16 mouse cellular contexts compared by ENCODE assay signal in genomic region chr4:119967636-119968035, GRCm38 (mm10).
DNase-seq lines count a peak whose midpoint lies in the region; ATAC-seq and TF ChIP-seq lines count a peak whose summit lies in the region.
"Had no signal": no experiment of that assay in that cellular context is flagged by ENCODE, and none has a peak within 500 bp of the region (broad histone marks: within the 10 kb centered on the region; RNA-seq: fewer than 3 reads in every experiment).

No protein-coding gene starts in this region.

- peaks cover 57% of the 10 kb centered on the region for H3K4me1 ChIP-seq in cerebellum, adult 2 months (ENCODE audit: control insufficient read depth, insufficient read depth, low read length)
- H3K4me1 ChIP-seq in heart, embryonic 15.5 days (replicated peaks), result peaks cover 53% of the 10 kb centered on the region

- no peaks in the 10 kb centered on the region for H3K27me3 ChIP-seq in cerebellum, adult 2 months (ENCODE audit: control insufficient read depth, insufficient read depth, low read length)
- peaks cover 17% of the 10 kb centered on the region for H3K27me3 ChIP-seq in heart, embryonic 15.5 days
- H3K27me3 ChIP-seq: liver, embryonic 15.5 days had no signal

- ATAC-seq in heart, embryonic 15.5 days (replicated peaks; ENCODE audit: insufficient number of reproducible peaks, insufficient read depth, low FRiP score, low read depth), result no peak
- ATAC-seq: CD4-positive, CD25-positive, alpha-beta regulatory T cell, adult 4 months had no signal

- H3K9ac ChIP-seq in heart, embryonic 15.5 days, result no peak overlapping the region
- H3K9ac ChIP-seq: hindbrain, embryonic 12.5 days; liver, embryonic 15.5 days had no signal

- no peak overlapping the region for H3K4me3 ChIP-seq in cerebellum, adult 2 months (replicated peaks; ENCODE audit: insufficient read depth, low read depth, low read length)
- no peak overlapping the region for H3K4me3 ChIP-seq in heart, embryonic 15.5 days
- no peak overlapping the region for H3K4me3 ChIP-seq in left cerebral cortex, adult 2 months
- H3K4me3 ChIP-seq: erythroblast, embryonic 14.5 days; heart, embryonic 12.5 days; hindbrain, embryonic 12.5 days; liver, embryonic 15.5 days had no signal

- TF ChIP-seq POLR2A in cerebellum, adult 2 months (IDR thresholded peaks at IDR 0.05; ENCODE audit: borderline replicate concordance, insufficient read depth, low read length), result no peak

- intact Hi-C loops in heart, postnatal 36 days (cut with DNase I), result no loop called here
- intact Hi-C loops in left cerebral cortex, adult 2 months (cut with DNase I), result loop anchor here (5.0 kb wide), 2 partner anchors 85 to 155 kb away; no protein-coding TSS in a partner anchor

- no peak overlapping the region; the same call in 1 of the 2 replicates for H3K4me2 ChIP-seq in heart, embryonic 15.5 days
- H3K4me2 ChIP-seq: heart, embryonic 12.5 days; hindbrain, embryonic 12.5 days; liver, embryonic 15.5 days had no signal

- no peak for TF ChIP-seq CTCF in cerebellum, adult 2 months (IDR thresholded peaks at IDR 0.05; ENCODE audit: borderline replicate concordance, insufficient read depth, low read depth, low read length)
- TF ChIP-seq CTCF in left cerebral cortex, adult 2 months (IDR thresholded peaks at IDR 0.05), result no peak

- 0 out of 2 replicates have a peak overlapping the region, but pooled peaks have one; percentile 18 for H3K27ac ChIP-seq in cerebellum, adult 2 months (ENCODE audit: insufficient read depth, low read length)
- H3K27ac ChIP-seq in heart, embryonic 15.5 days, result peak overlapping the region; percentile 38; the same call in 1 of the 2 replicates
- peak overlapping the region; percentile 90 for H3K27ac ChIP-seq in left cerebral cortex, adult 2 months
- H3K27ac ChIP-seq: liver, embryonic 15.5 days had no signal

- DNase-seq in cerebellum, adult 2 months, result no peak
- no peak for DNase-seq in cerebellum, postnatal 4 days (ENCODE audit: low spot score in 2 of 2)
- no peak for DNase-seq in heart, postnatal 36 days
- DNase-seq in left cerebral cortex, adult 2 months (ENCODE audit: extremely low spot score in 1 of 2, low spot score in 2 of 2), result no peak
- DNase-seq in left cerebral cortex, adult 8-10 months (ENCODE audit: low spot score in 2 of 2), result no peak
- DNase-seq in kidney, postnatal 25 days, result peak; percentile 32 to 67
- no peak for DNase-seq in adrenal gland, adult 2 months
- DNase-seq: gastrocnemius, postnatal 25 days; thymus, postnatal 4 days had no signal

- no peaks in the 10 kb centered on the region for H3K36me3 ChIP-seq in heart, embryonic 15.5 days
- H3K36me3 ChIP-seq: G1E; heart, embryonic 12.5 days; hindbrain, embryonic 12.5 days; liver, embryonic 15.5 days had no signal

- no peaks in the 10 kb centered on the region for H3K9me3 ChIP-seq in heart, embryonic 15.5 days (replicated peaks)
- H3K9me3 ChIP-seq: heart, embryonic 12.5 days; hindbrain, embryonic 12.5 days; liver, embryonic 15.5 days had no signal

- 53% methylated on average over 2 of the region's 2 CpGs for WGBS in cerebellum, adult 2 months
- WGBS in heart, embryonic 15.5 days, result 60% methylated on average over 2 of the region's 2 CpGs

Comparison
In these comparisons a context has a peak if more than half of its experiments do, and no peak if none do; other contexts are left out.
1. DNase-seq: peak in kidney, postnatal 25 days (2 of 2); none in cerebellum, adult 2 months (0 of 2), cerebellum, postnatal 4 days (0 of 2), heart, postnatal 36 days (0 of 2), left cerebral cortex, adult 2 months (0 of 2), left cerebral cortex, adult 8-10 months (0 of 2) and adrenal gland, adult 2 months (single experiment).
2. H3K27ac ChIP-seq: peak in every context shown above with its lines; median percentile 90 in left cerebral cortex, adult 2 months; 38 in heart, embryonic 15.5 days; 18 in cerebellum, adult 2 months.